Mouse (Mus musculus) heart, adult 11 months (tissue): ENCODE measurements at regions not wholly inside any gene's neighbourhood (a gene's known extent, or its start where the extent isn't known, plus 50 kb on each side); places are given as distances from the start of the nearest gene placed in this dataset.

Experiments used
- DNase-seq: peaks from one replicate; pipeline ENCODE4 v3.0.0; 2022

- DNase-seq: peak; percentile 92
These were observed 214.3 kb downstream of the Ktn1 start for GRCm38 (mm10) chr14:47862556-47862955.

- DNase-seq: peak; percentile 96
These were observed 214.8 kb downstream of the Ktn1 start for GRCm38 (mm10) chr14:47863067-47863466.

GRCm38 (mm10) chr14:47863701-47864100 is 215.5 kb downstream of the Ktn1 start:
- DNase-seq: no peak

DNA sequence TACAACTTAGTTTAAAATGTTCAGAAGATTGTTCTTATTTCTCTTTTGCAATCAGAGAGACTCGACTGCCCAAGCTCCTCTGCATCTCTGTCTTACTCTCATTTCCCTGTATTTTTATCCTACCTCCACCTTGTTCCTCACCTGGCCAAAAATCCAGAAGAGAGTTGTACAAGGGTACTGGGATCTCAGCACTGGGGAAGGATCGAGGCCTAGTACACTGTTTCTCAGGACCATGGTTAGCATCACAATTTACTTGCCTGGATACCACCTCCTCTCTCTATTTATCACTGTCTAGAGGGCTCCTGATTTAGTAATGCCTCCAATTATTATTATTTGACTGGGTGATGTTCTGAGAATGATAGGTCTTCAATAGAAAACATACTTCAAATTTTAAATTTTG is 218.8 kb downstream of the Ktn1 start:
- DNase-seq: peak; percentile 58

DNA sequence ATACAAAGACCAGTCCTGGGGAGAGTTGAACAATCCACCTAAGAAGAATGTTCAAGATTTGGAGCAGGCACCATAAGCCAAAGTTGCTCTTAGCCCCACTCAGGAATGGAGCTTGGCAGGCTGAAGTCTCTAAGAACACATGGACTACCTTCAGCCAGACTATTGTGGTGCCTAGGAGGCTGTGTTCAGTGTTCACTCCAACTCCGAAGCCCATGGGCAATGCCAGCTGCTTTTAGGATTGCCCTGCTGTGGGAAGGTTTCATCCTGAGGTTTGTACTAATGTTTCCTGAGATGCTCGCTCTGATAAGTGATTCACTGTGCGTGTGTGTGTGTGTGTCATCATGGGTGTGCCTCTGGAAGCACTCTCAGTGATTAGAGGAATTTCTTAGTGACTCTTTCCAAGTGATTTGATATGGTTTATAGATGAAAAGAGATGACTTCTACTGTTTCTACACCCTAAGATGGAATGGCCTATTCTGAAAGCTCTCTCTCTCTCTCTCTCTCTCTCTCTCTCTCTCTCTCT is 220.1 kb downstream of the Ktn1 start:
- DNase-seq: peak; percentile 76

DNA sequence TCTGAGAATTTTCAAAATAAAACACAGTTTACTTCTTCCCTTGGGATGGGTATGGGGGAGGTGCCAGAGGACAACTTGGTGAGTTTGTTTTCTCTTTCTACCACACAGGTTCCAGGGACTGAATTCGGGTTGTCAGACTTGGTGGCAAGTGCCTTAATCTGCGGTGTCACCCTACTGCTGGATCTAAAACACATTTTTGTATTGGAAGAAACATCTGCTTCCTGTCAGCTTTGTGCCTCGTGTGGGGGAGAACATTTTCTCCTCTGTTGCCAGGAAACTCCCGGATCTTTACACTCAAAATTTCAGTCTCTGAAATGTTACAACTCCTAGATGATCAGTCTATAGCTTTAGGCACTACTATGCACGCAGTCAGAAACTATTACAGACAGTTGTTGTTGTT is 228.3 kb downstream of the Ktn1 start:
- peak; percentile 77 for DNase-seq

DNA sequence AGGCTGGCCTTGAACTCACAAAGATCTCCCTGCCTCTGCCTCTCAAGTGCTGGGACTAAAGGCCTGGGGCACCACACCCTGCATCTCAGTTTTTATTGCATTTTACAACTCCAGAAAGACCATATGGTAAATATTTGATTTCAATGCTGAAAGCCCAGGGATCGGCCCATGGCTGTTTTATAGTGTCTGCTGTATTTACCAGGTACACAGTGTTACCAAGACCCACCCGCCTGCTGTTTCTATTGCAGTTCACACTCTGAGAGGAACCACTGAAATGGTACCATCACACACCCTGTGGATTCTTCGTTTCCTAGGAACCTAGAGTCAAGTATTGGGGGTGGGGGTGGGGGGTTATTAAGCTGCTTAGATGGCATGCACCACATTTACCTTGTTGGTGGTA is 228.9 kb downstream of the Ktn1 start:
- peak; percentile 60 for DNase-seq

- DNase-seq: peak; percentile 77
These were observed 229.7 kb downstream of the Ktn1 start for GRCm38 (mm10) chr14:47877771-47878443.

- peak; percentile 68 for DNase-seq
These were observed 235.3 kb upstream of the Peli2 start for GRCm38 (mm10) chr14:47885326-47885725.

DNA sequence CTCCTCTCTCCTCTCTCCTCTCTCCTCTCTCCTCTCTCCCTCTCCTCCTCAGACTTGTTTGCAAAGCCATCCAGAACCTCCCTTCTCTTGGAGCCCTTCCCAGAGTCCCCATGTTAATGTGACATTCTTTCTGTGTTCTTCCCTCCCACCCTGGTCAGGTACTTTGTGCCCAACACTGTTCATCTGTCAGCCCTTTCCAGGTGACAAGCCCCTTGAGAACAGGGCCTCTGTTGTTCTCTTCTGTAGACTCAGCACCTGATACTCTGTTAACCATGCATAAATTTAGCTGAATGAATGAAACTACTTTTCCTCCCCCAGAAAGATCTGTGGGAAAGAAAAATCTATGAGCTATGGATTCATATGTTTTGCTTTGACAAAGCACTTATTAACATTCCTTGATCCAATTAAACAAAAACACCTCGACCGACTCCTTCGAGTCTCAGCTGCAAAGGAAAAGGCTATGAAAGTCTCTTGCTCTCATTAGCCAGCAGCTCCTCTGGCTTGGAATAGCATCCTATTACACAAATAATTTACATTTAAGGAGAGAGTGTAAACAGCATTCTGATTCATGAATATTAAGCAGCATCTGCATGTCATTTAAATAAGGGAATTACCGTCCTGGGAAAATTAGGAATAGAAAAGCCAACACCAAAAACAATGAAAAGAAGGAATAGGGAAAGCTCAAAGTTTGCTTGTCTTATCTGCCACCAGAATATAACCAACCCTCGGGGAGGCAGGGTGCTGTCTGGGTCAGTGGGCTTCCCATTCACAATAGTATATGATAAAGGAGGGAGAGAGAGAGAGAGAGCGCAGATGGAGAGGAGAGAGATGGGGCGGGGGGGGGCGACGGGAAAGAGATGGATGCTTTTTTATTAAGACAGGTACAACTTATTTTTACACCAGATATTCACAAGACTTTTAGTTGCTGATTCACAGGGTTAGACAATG is 230.1 kb upstream of the Peli2 start:
- DNase-seq: no peak

DNA sequence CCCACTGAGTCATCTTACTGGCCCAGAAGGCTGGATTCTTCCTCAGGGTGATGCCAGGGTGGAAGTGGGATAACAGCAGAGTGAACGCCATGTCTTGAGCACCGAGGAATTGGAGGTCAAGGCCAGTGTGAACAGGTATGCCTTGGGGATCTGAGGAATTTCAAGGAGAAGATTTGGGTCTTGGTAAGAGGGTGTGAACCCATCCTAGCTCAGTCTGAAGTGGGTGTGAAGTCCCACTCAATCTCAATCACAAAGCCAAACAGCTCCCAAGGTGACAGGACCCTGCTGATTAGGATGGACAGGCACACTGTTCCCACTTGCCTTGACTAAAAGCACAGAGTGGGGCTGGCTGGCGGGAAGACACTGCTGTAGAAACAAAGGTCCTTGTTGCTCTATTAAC is 224.0 kb upstream of the Peli2 start:
- no peak for DNase-seq

DNA sequence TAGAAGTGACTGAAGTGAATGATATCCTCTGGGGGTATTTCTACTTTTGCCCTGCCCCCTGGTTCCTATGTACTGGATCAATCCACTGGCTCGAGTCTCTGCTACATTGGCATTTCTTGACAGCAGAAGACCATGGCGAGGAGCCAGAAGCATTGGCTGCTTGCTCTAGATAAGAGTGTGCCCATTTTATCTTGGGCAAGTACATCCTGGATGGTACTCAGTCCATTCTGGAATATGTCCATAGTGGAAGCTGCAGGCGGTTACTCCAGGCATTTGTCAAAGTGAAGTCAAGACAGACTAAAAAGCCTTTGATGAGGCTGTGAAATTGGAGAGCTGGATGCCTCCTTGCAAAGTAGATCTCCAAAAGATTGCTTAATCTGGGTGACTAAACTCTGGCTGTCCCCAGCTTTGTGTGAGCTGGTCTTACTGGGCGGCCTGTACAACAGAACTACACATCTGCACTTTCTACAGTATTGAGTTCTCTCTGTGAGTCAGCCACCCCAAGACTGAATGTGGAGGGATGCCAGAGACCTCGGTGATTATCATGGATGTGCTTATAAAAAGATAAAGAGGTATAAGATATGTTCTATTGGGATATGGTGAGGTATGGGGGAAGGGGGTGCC is 222.6 kb upstream of the Peli2 start:
- no peak for DNase-seq

- DNase-seq: no peak
These were observed 222.0 kb upstream of the Peli2 start for GRCm38 (mm10) chr14:47898605-47899004.

- no peak for DNase-seq
These were observed 215.3 kb upstream of the Peli2 start for GRCm38 (mm10) chr14:47905334-47905733.

- no peak for DNase-seq
These were observed 211.5 kb upstream of the Peli2 start for GRCm38 (mm10) chr14:47909129-47909528.

DNA sequence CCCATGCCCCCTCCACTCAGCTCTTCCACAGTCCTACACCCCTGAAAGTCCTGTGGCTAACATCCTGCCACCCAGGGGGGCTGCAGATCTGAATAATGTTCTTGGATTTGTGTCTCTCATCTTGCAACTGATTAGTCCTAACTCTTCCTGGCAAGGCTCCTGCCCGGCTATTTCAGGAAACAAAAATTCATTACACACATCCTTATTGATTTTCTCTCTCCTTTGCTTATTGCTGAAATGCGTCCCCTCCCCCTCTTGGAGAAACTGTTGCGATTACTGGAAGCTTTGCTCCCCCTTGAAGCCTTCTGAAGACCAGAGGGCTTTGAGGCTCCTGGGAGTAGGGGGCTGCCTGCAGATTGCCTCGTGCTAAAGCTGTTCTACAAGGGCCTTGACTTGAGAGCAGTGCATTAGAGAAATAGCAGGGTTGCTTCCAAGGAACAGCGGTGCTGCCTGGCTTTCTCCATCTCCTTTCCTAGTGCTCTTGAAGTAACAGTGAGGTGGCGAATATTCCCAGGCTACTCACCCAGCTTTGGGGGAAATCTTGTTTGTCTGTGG is 209.8 kb upstream of the Peli2 start:
- no peak for DNase-seq

DNA sequence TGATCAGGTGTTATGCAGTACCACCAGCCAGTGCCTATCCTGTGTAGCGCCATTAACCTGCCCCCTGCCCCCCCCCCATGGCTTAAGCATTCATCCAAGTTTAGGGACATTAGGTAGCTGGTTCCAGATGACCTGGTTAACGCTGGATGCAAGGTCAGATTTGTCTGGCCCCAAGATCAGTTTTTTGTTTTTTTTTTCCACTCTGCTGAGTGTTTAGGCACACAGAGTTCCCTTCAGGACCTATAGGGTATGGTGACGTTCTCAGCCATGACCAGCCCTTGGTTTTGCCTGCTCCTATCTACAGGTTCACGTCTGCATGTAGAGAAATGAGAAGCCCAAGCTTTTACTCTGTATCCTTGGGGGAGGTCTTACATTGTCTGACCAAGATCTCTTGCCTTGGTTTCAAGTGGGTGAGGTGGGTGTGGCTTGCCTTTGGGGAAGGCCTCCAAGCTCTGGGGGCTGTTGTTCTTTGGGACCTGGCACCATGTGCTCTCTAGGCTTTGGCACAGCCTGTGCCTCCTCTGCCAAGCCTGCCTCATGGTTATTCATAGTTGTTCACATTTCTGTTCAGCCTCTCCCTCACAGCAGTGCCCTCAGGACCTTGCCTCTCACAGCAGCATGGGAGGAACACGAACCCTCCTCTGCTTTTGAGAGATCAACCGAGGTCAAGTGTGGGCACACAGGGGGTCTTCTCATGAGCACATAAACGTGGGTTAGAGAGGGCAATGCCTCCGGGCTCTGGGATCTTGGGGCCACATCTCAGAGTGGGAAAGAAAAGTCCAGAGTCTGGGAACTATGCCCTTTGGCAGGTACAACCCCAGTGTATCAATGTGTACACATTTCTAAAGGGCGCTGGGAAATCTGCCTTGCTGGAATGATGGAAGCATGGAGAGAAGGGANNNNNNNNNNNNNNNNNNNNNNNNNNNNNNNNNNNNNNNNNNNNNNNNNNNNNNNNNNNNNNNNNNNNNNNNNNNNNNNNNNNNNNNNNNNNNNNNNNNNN is 208.8 kb upstream of the Peli2 start:
- peak; percentile 93 for DNase-seq

- DNase-seq: peak; percentile 88
These were observed 205.0 kb upstream of the Peli2 start for GRCm38 (mm10) chr14:47915621-47916020.

DNA sequence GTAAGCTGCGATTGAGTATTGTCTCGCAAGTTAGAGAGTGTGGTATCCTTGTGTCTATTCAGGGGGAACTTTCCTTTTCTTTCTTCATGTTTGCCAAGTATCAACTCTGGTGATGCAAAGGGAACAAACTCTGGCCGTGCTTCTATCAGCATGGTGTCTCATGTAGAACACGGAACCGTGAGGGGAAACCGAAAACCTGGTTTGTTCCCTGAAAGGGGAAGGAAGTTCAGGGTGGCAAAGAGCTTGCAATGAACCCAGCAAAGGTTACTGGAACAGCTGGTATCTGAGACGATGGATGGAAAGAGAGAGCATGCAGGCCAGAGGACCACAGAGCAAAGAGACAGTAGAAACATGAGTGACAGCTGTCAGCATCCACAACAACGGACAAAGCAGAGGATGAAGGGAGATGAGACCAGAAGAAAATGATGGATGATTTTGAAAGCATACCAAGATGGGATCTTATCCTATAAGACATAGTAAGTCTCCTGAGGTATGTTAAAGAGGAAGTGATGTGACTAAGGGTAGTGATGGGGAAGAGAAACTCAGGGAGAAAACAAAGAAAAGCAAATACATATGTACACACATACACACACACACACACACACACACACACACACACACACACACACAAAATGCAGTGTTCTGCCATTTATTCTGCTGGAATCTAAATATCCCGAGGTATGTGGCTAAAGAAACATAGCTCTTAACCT is 199.8 kb upstream of the Peli2 start:
- DNase-seq: no peak

DNA sequence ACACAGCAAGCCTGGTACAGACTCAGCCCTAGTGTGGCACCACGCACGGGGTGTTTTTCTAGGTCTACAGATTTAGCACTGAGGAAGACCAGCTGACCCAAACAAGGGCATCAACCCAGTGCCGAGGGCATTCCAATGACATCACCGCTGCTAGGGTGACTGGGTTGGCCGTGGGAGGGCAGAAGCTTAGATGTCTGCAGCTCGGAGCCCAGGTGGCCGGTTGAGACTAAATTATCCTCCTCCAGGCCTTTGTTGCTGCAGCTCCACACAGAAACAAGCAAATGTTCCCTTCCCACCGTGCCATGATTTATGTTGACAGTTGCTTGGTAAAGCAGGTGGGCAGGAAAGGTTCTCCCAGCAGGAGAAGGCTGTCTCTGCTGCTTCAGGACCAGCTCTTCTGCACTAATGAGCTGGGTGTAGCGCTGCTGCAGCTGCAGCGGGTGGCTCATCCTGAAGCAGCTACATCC is 198.8 kb upstream of the Peli2 start:
- DNase-seq: peak; percentile 95

- DNase-seq: peak; percentile 68
These were observed 194.2 kb upstream of the Peli2 start for GRCm38 (mm10) chr14:47926416-47926815.
